Mouse (Mus musculus) forebrain, embryonic 12.5 days (tissue): ENCODE measurements around the gene H2-Q7. TPM values are rescaled to one million over a fixed set of nuclear protein-coding genes. Genes with fewer than 3 reads are reported as not detected.
"Not testable (repeated sequence)": the region's sequence is repeated elsewhere in the genome, so short reads cannot be mapped to it uniquely, and the experiment has no call there.

Experiments used
- ATAC-seq: fragments of 200-750 bp; cut with Nextera tagmentation; 2 replicates; pipeline ENCODE4 v1.8.0; 2017; ENCODE audit warnings: moderate TSS enrichment; ENCODE audit not compliant: low FRiP score
- H3K27ac ChIP-seq: fragments of 300-500 bp; sonication (generic); 2 replicates; pipeline ENCODE4 v1.5.1; 2016; ENCODE audit warnings: mild to moderate bottlenecking
- H3K27me3 ChIP-seq: fragments of 300-500 bp; sonication (generic); 2 replicates; pipeline ENCODE4 v1.6.1; 2016; ENCODE audit warnings: mild to moderate bottlenecking
- H3K36me3 ChIP-seq: fragments of 300-500 bp; sonication (generic); replicated peaks from 2 replicates; pipeline ENCODE4 v1.6.1; 2016; ENCODE audit warnings: mild to moderate bottlenecking
- H3K4me1 ChIP-seq: fragments of 300-500 bp; sonication (generic); 2 replicates; pipeline ENCODE4 v1.6.1; 2016
- H3K4me2 ChIP-seq: fragments of 300-500 bp; sonication (generic); 2 replicates; pipeline ENCODE4 v1.6.1; 2016; ENCODE audit warnings: mild to moderate bottlenecking, moderate library complexity
- H3K4me3 ChIP-seq: fragments of 300-500 bp; sonication (generic); replicated peaks from 2 replicates; pipeline ENCODE4 v1.5.1; 2016; ENCODE audit warnings: mild to moderate bottlenecking
- H3K9ac ChIP-seq: fragments of 300-500 bp; sonication (generic); 2 replicates; pipeline ENCODE4 v1.6.1; 2016; ENCODE audit warnings: mild to moderate bottlenecking
- H3K9me3 ChIP-seq: fragments of 300-500 bp; sonication (generic); 2 replicates; pipeline ENCODE4 v1.6.1; 2016
- WGBS: fragments of 180-500 bp; shearing (Covaris S2); methylation state at CpG from one replicate; pipeline ENCODE4 v1.1.7; 2016; 5-methylcytosine and 5-hydroxymethylcytosine counted together
- polyA plus RNA-seq: library from polyadenylated mRNA; unstranded; fragments of >200 nt; fragmentation: Nextera tagmentation; extraction: Ambion mirVana; gene quantifications from 2 replicates; pipeline ENCODE4 v1.2.1, GENCODE M21; 2016

H2-Q7 gene
- polyA plus RNA-seq: 5.1 and 5.6 TPM in 2 replicates

DNA sequence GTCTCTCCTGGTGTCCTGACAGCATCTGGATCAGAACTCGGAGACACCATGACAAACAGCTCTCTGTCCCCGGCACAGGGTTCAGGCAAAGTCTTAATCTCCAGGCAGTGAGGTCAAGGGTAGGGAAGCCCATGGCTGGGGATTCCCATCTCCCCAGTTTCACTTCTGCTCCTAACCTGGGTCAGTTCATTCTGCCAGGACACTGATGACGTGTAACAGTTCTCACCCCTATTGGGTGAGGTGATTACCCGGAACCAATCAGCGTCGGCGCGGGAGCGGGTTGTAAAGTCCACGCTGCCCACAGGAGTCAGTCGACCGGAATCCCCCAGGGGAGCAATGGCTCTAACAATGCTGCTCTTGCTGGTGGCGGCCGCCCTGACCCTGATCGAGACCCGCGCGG lies at the start of gene H2-Q7:
Gene H2-Q7, plus strand, starts transcription at position 271 of the 400 bp plus-strand sequence.
- ATAC-seq: peak; percentile 92
- peak within 1 kb of the TSS; percentile 81 for H3K4me2 ChIP-seq
- peak within 1 kb of the TSS; percentile 43 for H3K4me3 ChIP-seq
- H3K27me3 ChIP-seq: peaks cover 19% of the 10 kb centered on the region
- H3K27ac ChIP-seq, H3K36me3 ChIP-seq, H3K9me3 ChIP-seq, H3K4me1 ChIP-seq: not testable (repeated sequence)
- 3% methylated on average over 18 of the region's 18 CpGs for WGBS
- H3K9ac ChIP-seq: peak within 1 kb of the TSS; percentile 55

GRCm38 (mm10) chr17:35389796-35390195 lies 49.2 kb upstream of the H2-Q7 start:
- H3K27ac ChIP-seq, H3K4me3 ChIP-seq, H3K27me3 ChIP-seq, H3K4me1 ChIP-seq, ATAC-seq, H3K4me2 ChIP-seq, H3K9ac ChIP-seq, H3K36me3 ChIP-seq, H3K9me3 ChIP-seq: not testable (repeated sequence)
- 5% methylated on average over 7 of the region's 7 CpGs for WGBS

DNA sequence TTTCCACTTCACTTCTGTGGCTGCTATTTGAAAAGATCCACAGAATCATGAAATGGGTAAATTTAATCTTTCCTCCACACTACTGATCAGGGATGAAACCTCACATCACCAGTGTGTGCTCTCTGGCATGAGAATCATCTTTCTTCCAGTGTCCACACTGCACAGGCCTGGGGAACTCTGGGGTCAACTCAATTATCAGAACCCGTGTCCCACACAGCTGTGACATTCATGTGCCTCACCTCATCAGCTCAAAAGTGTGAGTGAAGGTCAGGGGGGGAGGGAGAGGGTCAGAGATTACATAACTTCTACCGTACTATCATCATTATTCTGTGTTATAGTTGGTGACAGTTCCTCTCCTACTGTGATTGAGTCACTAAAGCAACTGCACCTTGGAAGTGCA lies 46.3 kb upstream of the H2-Q7 start:
- not testable (repeated sequence) for H3K9me3 ChIP-seq, H3K36me3 ChIP-seq, H3K4me1 ChIP-seq, H3K9ac ChIP-seq, H3K4me3 ChIP-seq, H3K4me2 ChIP-seq, H3K27ac ChIP-seq, ATAC-seq
- peaks cover 14% of the 10 kb centered on the region for H3K27me3 ChIP-seq
- WGBS: 72% methylated on average over 2 of the region's 2 CpGs

GRCm38 (mm10) chr17:35393864-35394800 lies 44.8 kb upstream of the H2-Q7 start:
- WGBS: 2% methylated on average over 61 of the region's 75 CpGs
- H3K4me1 ChIP-seq, H3K9me3 ChIP-seq, ATAC-seq, H3K9ac ChIP-seq, H3K27ac ChIP-seq, H3K36me3 ChIP-seq: not testable (repeated sequence)
- H3K4me2 ChIP-seq: peak overlapping the region; percentile 49
- H3K27me3 ChIP-seq: peaks cover 14% of the 10 kb centered on the region
- H3K4me3 ChIP-seq: peak overlapping the region; percentile 31

- not testable (repeated sequence) for H3K9ac ChIP-seq, H3K9me3 ChIP-seq, H3K4me2 ChIP-seq, H3K36me3 ChIP-seq, H3K27ac ChIP-seq, H3K4me3 ChIP-seq, ATAC-seq, H3K4me1 ChIP-seq
- WGBS: 85% methylated on average over 2 of the region's 2 CpGs
- peaks cover 14% of the 10 kb centered on the region for H3K27me3 ChIP-seq
Measured at GRCm38 (mm10) chr17:35396956-35397355, 42.0 kb upstream of the H2-Q7 start.

DNA sequence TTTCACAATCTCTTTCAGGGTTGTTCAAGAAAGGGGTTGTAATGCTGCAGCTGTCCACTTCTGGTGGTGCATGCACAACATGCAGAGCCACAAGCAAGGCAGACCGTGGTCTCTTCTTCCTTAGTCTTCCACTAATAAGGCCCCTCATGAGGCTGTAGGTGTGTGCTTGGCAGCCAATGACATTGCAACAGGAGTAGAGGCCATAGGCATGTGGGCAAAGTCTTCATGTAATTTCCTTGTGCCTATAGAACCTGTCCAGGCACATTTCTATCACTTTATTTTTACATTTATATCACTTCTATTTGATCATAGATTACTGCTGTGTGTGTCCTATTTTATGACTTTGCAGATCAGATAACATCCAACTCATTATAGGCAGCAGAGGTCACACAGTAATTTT lies 25.9 kb upstream of the H2-Q7 start:
- not testable (repeated sequence) for H3K27ac ChIP-seq, ATAC-seq, H3K4me3 ChIP-seq, H3K36me3 ChIP-seq, H3K9me3 ChIP-seq, H3K4me2 ChIP-seq, H3K4me1 ChIP-seq, H3K27me3 ChIP-seq, H3K9ac ChIP-seq
- WGBS: no CpG with 5 or more reads among the region's 1 CpGs

DNA sequence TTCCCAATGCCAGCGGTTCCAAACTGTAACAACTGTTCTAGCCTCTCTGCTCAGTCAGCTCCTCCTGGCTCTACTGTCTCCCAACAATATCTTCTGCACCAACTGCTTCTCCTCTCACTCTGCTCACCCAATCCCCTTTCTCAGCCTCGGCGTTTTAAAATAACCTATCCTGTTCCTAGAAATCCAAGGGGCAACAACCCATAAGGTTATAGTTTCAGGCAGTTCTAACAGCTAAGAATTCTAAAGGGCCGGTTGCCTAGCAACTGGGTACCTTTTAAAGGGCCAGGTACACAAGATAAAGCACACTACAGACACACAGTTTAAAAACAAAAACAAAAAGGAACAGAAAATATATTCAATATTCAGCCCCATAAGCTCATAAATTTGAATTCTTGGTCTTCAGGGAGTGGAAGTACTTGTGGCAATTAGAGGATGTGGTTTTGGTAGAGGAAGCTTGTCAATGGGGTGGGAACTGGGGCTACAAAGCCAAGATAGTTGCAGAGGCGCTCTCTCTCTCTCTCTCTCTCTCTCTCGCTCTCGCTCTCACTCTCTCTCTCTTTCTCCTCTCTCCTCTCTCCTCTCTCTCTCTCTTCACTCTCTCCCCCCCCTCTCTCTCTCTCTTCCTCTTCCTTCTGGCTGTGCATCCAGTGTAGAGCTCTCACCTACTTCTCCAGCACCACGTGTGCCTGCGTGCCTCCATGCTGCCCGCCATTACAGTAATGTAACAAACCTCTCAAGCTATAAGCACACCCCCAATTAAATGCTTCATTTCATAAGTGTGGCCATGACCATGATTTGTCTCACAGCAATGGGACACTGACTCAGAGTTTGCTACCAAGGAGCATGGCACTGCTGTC lies 23.5 kb upstream of the H2-Q7 start:
- not testable (repeated sequence) for H3K9me3 ChIP-seq, H3K4me3 ChIP-seq, H3K4me2 ChIP-seq, H3K4me1 ChIP-seq, H3K9ac ChIP-seq, H3K27me3 ChIP-seq, ATAC-seq, H3K27ac ChIP-seq, H3K36me3 ChIP-seq
- 77% methylated on average over 3 of the region's 10 CpGs for WGBS

DNA sequence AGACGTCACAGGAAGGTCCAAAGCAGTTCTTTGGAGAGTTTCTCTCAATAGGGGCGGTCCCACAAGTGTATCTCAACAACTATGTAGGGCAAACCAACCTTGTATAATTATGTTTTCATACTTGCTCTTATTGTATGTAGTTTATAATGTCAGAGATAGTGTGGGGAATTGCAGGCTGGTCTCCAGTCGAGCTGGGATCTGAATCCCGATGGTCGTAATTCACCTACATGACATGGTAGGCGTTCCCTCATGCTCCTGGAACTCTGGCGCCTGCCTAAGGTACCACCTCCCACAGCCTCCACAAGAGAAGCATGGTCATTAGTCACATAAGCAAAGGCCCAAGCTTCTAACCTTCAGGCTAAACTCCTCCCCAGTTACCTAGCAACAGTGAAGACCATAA lies 20.2 kb upstream of the H2-Q7 start:
- Histone ChIP-seq H3K4me1 (no peaks in the 10 kb centered on the region), H3K36me3 (no peaks in the 10 kb centered on the region), H3K27ac (no peak overlapping the region), H3K27me3 (peaks cover 23% of the 10 kb centered on the region), H3K4me2 (no peak overlapping the region), H3K4me3 (no peak overlapping the region), H3K9me3 (no peaks in the 10 kb centered on the region), H3K9ac (no peak overlapping the region)
- WGBS: 85% methylated on average over 7 of the region's 7 CpGs
- ATAC-seq: no peak

GRCm38 (mm10) chr17:35419564-35419963 lies 19.4 kb upstream of the H2-Q7 start:
- H3K27ac ChIP-seq, ATAC-seq, H3K4me3 ChIP-seq, H3K4me2 ChIP-seq, H3K9ac ChIP-seq, H3K36me3 ChIP-seq, H3K4me1 ChIP-seq, H3K9me3 ChIP-seq: not testable (repeated sequence)
- WGBS: 73% methylated on average over 4 of the region's 4 CpGs
- peaks cover 27% of the 10 kb centered on the region for H3K27me3 ChIP-seq

- not testable (repeated sequence) for H3K27ac ChIP-seq, H3K9ac ChIP-seq, ATAC-seq, H3K4me2 ChIP-seq, H3K36me3 ChIP-seq, H3K9me3 ChIP-seq, H3K4me3 ChIP-seq, H3K4me1 ChIP-seq
- H3K27me3 ChIP-seq: peaks cover 34% of the 10 kb centered on the region
- 12% methylated on average over 11 of the region's 11 CpGs for WGBS
Measured at GRCm38 (mm10) chr17:35420206-35420810, 18.6 kb upstream of the H2-Q7 start.

- H3K4me2 ChIP-seq, H3K4me1 ChIP-seq, H3K4me3 ChIP-seq, H3K27ac ChIP-seq, H3K9ac ChIP-seq, H3K9me3 ChIP-seq, H3K36me3 ChIP-seq, ATAC-seq: not testable (repeated sequence)
- peaks cover 44% of the 10 kb centered on the region for H3K27me3 ChIP-seq
- 88% methylated on average over 4 of the region's 4 CpGs for WGBS
Measured at GRCm38 (mm10) chr17:35421331-35421730, 17.6 kb upstream of the H2-Q7 start.

DNA sequence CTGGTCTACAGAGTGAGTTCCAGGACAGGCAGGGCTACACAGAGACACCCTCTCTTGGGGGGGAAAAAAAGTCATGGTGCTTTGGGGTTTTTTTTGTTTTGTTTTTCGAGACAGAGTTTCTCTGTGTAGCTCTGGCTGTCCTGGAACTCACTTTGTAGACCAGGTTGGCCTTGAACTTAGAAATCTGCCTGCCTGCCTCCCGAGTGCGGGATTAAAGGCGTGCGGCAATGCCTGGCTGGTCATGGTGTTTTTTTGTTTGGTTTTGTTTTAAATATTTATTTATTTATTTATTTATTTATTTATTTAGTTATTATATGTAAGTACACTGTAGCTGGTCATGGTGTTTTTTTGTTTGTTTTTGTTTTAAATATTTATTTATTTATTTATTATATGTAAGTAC lies 16.6 kb upstream of the H2-Q7 start:
- H3K4me1 ChIP-seq, H3K4me2 ChIP-seq, H3K27ac ChIP-seq, H3K4me3 ChIP-seq, ATAC-seq, H3K9ac ChIP-seq, H3K9me3 ChIP-seq, H3K36me3 ChIP-seq: not testable (repeated sequence)
- WGBS: 91% methylated on average over 5 of the region's 5 CpGs
- H3K27me3 ChIP-seq: peaks cover 47% of the 10 kb centered on the region
